Comparison of ENCODE assay signal across 10 mouse cellular contexts in genomic region chr4:86024573-86025160, GRCm38 (mm10).
DNase-seq lines count a peak whose midpoint lies in the region; ATAC-seq and TF ChIP-seq lines count a peak whose summit lies in the region.
"Had no signal": no experiment of that assay in that cellular context is flagged by ENCODE, and none has a peak within 500 bp of the region (broad histone marks: within the 10 kb centered on the region; RNA-seq: fewer than 3 reads in every experiment).

No protein-coding gene starts in this region.

- H3K4me3 ChIP-seq in G1E (ENCODE audit: low read depth, low read length), result no peak overlapping the region
- H3K4me3 ChIP-seq in lung, postnatal 0 days (ENCODE audit: low read depth, low read length), result no peak overlapping the region
- H3K4me3 ChIP-seq in heart, embryonic 11.5 days (ENCODE audit: low read depth, low read length), result no peak overlapping the region
- H3K4me3 ChIP-seq: erythroblast, embryonic 14.5 days; liver, embryonic 13.5 days had no signal

- no peaks in the 10 kb centered on the region for H3K9me3 ChIP-seq in G1E (replicated peaks)
- no peaks in the 10 kb centered on the region for H3K9me3 ChIP-seq in lung, postnatal 0 days (ENCODE audit: low read length)
- H3K9me3 ChIP-seq in heart, embryonic 11.5 days (replicated peaks; ENCODE audit: control insufficient read depth, low read length), result no peaks in the 10 kb centered on the region
- H3K9me3 ChIP-seq: liver, embryonic 13.5 days had no signal

- no peak overlapping the region for H3K9ac ChIP-seq in lung, postnatal 0 days (replicated peaks; ENCODE audit: low read depth)
- no peak overlapping the region for H3K9ac ChIP-seq in heart, embryonic 11.5 days (ENCODE audit: low read depth, low read length)
- H3K9ac ChIP-seq: liver, embryonic 13.5 days had no signal

- H3K27me3 ChIP-seq in G1E (ENCODE audit: insufficient read depth, low read length), result no peaks in the 10 kb centered on the region
- H3K27me3 ChIP-seq in lung, postnatal 0 days (replicated peaks; ENCODE audit: insufficient read depth, low read length), result no peaks in the 10 kb centered on the region
- no peaks in the 10 kb centered on the region for H3K27me3 ChIP-seq in heart, embryonic 11.5 days (ENCODE audit: control insufficient read depth, insufficient read depth, low read length)
- H3K27me3 ChIP-seq: liver, embryonic 13.5 days had no signal

- no peaks in the 10 kb centered on the region for H3K36me3 ChIP-seq in G1E (replicated peaks)
- H3K36me3 ChIP-seq in lung, postnatal 0 days (ENCODE audit: insufficient read depth, low read length), result no peaks in the 10 kb centered on the region
- H3K36me3 ChIP-seq in heart, embryonic 11.5 days (ENCODE audit: control insufficient read depth, insufficient read depth, low read length), result no peaks in the 10 kb centered on the region
- H3K36me3 ChIP-seq: liver, embryonic 13.5 days had no signal

- peaks cover 35% of the 10 kb centered on the region for H3K4me1 ChIP-seq in G1E (ENCODE audit: insufficient read depth, low read depth, low read length)
- H3K4me1 ChIP-seq in lung, postnatal 0 days (ENCODE audit: insufficient read depth, low read depth, low read length), result no peaks in the 10 kb centered on the region
- H3K4me1 ChIP-seq in heart, embryonic 11.5 days (ENCODE audit: control insufficient read depth, insufficient read depth, low read length), result no peaks in the 10 kb centered on the region
- H3K4me1 ChIP-seq: liver, embryonic 13.5 days had no signal

- TF ChIP-seq CTCF in G1E (IDR thresholded peaks at IDR 0.05; ENCODE audit: low read depth, low read length), result peak; percentile 33
- TF ChIP-seq CTCF in lung, postnatal 0 days (IDR thresholded peaks at IDR 0.05), result peak; percentile 86

- WGBS in lung, postnatal 0 days, result 49% methylated on average over 8 of the region's 8 CpGs
- 51% methylated on average over 8 of the region's 8 CpGs for whole genome bisulfite sequencing in heart, embryonic 11.5 days (ENCODE audit: insufficient replicate concordance)

- H3K27ac ChIP-seq in lung, postnatal 0 days (ENCODE audit: low read length), result no peak overlapping the region
- H3K27ac ChIP-seq in heart, embryonic 11.5 days (ENCODE audit: low read depth, low read length), result no peak overlapping the region
- H3K27ac ChIP-seq: liver, embryonic 13.5 days had no signal

- peak; percentile 50 for ATAC-seq in G1E (ENCODE audit: extremely low read depth, insufficient number of reproducible peaks, low FRiP score, poor library complexity, severe bottlenecking)
- peak; percentile 50 for ATAC-seq in lung, postnatal 0 days
- no peak for ATAC-seq in monocyte, adult 5-6 weeks (replicated peaks; ENCODE audit: insufficient number of reproducible peaks, low FRiP score, low TSS enrichment, poor library complexity, severe bottlenecking)
- ATAC-seq in heart, embryonic 11.5 days (replicated peaks; ENCODE audit: insufficient number of reproducible peaks, low FRiP score, low TSS enrichment), result no peak

- no peak for TF ChIP-seq EP300 in lung, postnatal 0 days (IDR thresholded peaks at IDR 0.05)

- no peak overlapping the region for H3K4me2 ChIP-seq in lung, postnatal 0 days (replicated peaks; ENCODE audit: low read depth, low read length)
- no peak overlapping the region for H3K4me2 ChIP-seq in heart, embryonic 11.5 days
- H3K4me2 ChIP-seq: liver, embryonic 13.5 days had no signal

- DNase-seq in layer of hippocampus, adult 11-12 months (ENCODE audit: low spot score), result peak; percentile 28
- no peak for DNase-seq in layer of hippocampus, postnatal 36 days
- DNase-seq in G1E (ENCODE audit: low spot score), result no peak
- peak; percentile 13 for DNase-seq in c-Kit-positive CD71-negative TER-119-negative erythroid progenitor cells, embryonic 14.5 days (ENCODE audit: low read depth)
- peak; percentile 4 to 17 for DNase-seq in kidney, adult 8-10 months
- peak; percentile 87 for DNase-seq in lung, postnatal 0 days (ENCODE audit: low spot score)
- DNase-seq: liver, embryonic 13.5 days had no signal

Comparison
In these comparisons a context has a peak if more than half of its experiments do, and no peak if none do; other contexts are left out.
1. DNase-seq: peak in layer of hippocampus, adult 11-12 months (single experiment), c-Kit-positive CD71-negative TER-119-negative erythroid progenitor cells, embryonic 14.5 days (single experiment), kidney, adult 8-10 months (2 of 2) and lung, postnatal 0 days (single experiment); none in layer of hippocampus, postnatal 36 days (0 of 2) and G1E (single experiment).
2. ATAC-seq: peak in G1E (single experiment) and lung, postnatal 0 days (single experiment); none in monocyte, adult 5-6 weeks (single experiment) and heart, embryonic 11.5 days (single experiment).